Mouse (Mus musculus) liver, embryonic 16.5 days (tissue): ENCODE results near the gene Sdhb. TPM values are rescaled to one million over a fixed set of nuclear protein-coding genes. Genes with fewer than 3 reads are reported as not detected.

ENCODE experiments used
- ATAC-seq: fragments of 200-750 bp; cut with Nextera tagmentation; 2 replicates; pipeline ENCODE4 v1.8.0; 2017; ENCODE audit warnings: low read depth, mild to moderate bottlenecking, moderate number of reproducible peaks, moderate library complexity
- H3K27ac ChIP-seq: fragments of 300-500 bp; sonication (generic); 2 replicates; pipeline ENCODE4 v1.5.1; 2014; ENCODE audit warnings: mild to moderate bottlenecking, low read length
- H3K27me3 ChIP-seq: fragments of 300-500 bp; sonication (generic); 2 replicates; pipeline ENCODE4 v1.6.1; 2014; ENCODE audit warnings: low read depth, low read length, mixed read lengths; ENCODE audit not compliant: control insufficient read depth, insufficient read depth
- H3K36me3 ChIP-seq: fragments of 300-500 bp; sonication (generic); 2 replicates; pipeline ENCODE4 v1.6.1; 2014; ENCODE audit warnings: mild to moderate bottlenecking; ENCODE audit not compliant: control insufficient read depth, insufficient read depth
- H3K4me1 ChIP-seq: fragments of 300-500 bp; sonication (generic); 2 replicates; pipeline ENCODE4 v1.6.1; 2014; ENCODE audit warnings: low read depth, low read length, mixed read lengths; ENCODE audit not compliant: control insufficient read depth
- H3K4me2 ChIP-seq: fragments of 300-500 bp; sonication (generic); 2 replicates; pipeline ENCODE4 v1.6.1; 2014; ENCODE audit warnings: low read depth, low read length, mixed read lengths
- H3K4me3 ChIP-seq: fragments of 300-500 bp; sonication (generic); 2 replicates; pipeline ENCODE4 v1.5.1; 2014; ENCODE audit warnings: low read depth, mild to moderate bottlenecking, low read length
- H3K9ac ChIP-seq: fragments of 300-500 bp; sonication (generic); 2 replicates; pipeline ENCODE4 v1.6.1; 2014; ENCODE audit warnings: low read depth, low read length
- H3K9me3 ChIP-seq: fragments of 300-500 bp; sonication (generic); replicated peaks from 2 replicates; pipeline ENCODE4 v1.6.1; 2016; ENCODE audit warnings: low read length; ENCODE audit not compliant: control insufficient read depth
- WGBS: fragments of 180-500 bp; shearing (Covaris S2); extraction: QIAGEN DNeasy Blood & Tissue Kit; methylation state at CpG from one replicate; pipeline ENCODE4 v1.1.7; 2014; ENCODE audit not compliant: insufficient replicate concordance; 5-methylcytosine and 5-hydroxymethylcytosine counted together
- polyA plus RNA-seq: library from polyadenylated mRNA; unstranded; fragments of >200 nt; fragmentation: Nextera tagmentation; extraction: Ambion mirVana; gene quantifications from 2 replicates; pipeline ENCODE4 v1.2.1, GENCODE M21; 2015

Gene Sdhb
- polyA plus RNA-seq, 1 experiment from 2014 or later: 190 TPM

DNA sequence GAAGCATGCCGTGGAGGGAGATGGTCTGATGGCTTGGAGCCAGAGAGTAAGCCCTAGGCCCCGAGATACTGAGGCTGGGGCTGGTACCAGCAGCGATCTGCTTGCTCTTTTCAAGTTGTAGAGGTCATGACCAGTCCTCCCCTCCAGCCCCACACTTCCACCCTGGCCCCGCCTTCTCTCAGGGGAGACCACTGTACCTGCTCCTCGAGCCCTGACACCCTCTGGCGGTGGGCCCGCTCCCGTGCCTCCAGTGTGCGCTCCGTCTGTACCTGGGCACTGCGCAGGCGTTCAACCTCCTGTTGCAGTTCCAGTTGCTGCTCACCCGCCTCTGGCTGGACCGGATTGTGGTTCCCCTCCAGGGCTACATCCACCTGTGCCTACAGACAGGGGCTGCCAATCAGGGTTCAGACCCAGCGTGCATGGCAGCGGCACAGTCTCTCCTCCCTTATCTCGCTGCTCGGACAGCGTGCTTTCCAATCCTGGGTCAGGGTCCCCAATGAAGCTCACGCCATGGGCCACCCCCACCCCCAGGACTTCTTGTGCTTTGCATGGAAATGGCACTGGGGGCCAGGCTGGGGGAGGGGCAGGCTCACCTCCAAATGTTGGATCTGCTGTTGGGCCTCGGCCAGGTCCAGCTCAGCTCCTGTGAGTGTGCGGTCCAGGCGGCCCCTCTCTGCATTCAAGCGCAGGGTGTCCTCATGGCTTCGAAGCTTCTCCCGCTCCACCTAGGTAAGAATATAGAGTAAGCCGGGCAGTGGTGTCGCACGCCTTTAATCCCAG, 56.8 kb downstream of the Sdhb start:
- no peak for ATAC-seq
- no peak overlapping the region for H3K27ac ChIP-seq
- no peaks in the 10 kb centered on the region for H3K27me3 ChIP-seq
- H3K4me3 ChIP-seq: no peak overlapping the region
- H3K9me3 ChIP-seq: no peaks in the 10 kb centered on the region
- no peaks in the 10 kb centered on the region for H3K4me1 ChIP-seq
- no peak overlapping the region for H3K4me2 ChIP-seq
- 80% methylated on average over 29 of the region's 29 CpGs for WGBS
- H3K9ac ChIP-seq: no peak overlapping the region
- no peaks in the 10 kb centered on the region for H3K36me3 ChIP-seq

GRCm38 (mm10) chr4:141020220-141020619, 59.2 kb downstream of the Sdhb start:
- Histone ChIP-seq H3K4me2 (no peak overlapping the region), H3K27me3 (no peaks in the 10 kb centered on the region), H3K36me3 (no peaks in the 10 kb centered on the region), H3K4me3 (no peak overlapping the region), H3K9me3 (no peaks in the 10 kb centered on the region), H3K9ac (no peak overlapping the region), H3K4me1 (no peaks in the 10 kb centered on the region), H3K27ac (no peak overlapping the region)
- 77% methylated on average over 17 of the region's 17 CpGs for WGBS
- no peak for ATAC-seq

DNA sequence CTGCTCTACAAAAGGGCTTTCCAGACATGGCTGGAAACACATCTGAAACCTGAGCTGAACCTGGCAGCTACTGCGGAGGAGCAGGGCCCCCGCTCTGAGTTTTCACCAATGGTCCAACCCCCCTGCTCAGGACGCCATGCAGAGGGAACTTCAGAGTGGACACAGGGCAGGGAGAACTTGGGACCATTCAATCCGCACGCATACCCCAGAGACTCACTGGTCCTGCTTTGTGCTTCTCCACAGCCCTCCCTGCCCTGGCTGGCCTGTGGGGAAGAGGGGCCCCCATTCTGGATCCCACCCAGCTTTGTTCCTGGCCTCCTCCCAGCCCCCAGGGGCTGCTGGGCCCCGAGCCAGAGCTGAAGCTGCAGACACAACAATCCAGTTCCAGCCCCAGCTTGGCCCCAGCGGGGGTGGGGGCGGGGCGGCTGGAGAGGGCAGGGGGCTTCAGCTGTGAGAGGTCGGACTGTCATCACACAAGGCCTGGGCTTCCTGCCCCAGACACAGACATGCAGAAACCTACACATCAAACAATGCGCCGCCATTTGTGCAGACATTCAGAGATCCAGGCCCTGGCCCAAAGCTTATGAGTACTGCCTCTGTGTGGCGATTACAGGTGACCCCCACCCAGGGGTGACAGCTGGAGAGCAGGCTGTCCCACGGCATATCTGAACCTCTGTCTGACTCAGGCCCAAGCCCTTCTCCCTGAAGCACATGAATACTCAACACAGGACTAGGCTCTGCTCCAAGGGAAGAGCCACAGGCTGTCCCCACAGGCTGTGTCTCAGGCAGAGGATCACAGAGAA, 60.0 kb downstream of the Sdhb start:
- Histone ChIP-seq H3K27me3 (no peaks in the 10 kb centered on the region), H3K9me3 (no peaks in the 10 kb centered on the region), H3K27ac (no peak overlapping the region), H3K9ac (no peak overlapping the region), H3K4me1 (no peaks in the 10 kb centered on the region), H3K36me3 (no peaks in the 10 kb centered on the region), H3K4me3 (no peak overlapping the region), H3K4me2 (no peak overlapping the region)
- WGBS: 62% methylated on average over 14 of the region's 14 CpGs
- no peak for ATAC-seq

DNA sequence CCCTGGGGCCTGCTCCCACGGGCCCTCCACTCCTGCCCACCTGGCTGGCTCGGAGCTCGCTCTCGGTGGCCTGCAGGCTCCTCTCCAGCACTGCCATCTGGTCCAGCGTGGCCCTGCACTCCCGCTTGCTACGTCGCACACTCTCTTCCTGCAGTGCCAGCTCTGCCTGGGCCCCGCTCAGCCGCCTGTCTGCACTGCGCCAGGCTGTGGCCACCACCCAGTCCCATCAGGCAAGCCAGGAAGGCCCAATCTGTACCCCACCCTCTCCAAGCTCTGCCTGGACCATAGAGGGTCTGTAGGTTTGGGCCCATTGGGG, 60.6 kb downstream of the Sdhb start:
- Histone ChIP-seq H3K4me1 (no peaks in the 10 kb centered on the region), H3K4me3 (no peak overlapping the region), H3K36me3 (no peaks in the 10 kb centered on the region), H3K9ac (no peak overlapping the region), H3K4me2 (no peak overlapping the region), H3K9me3 (no peaks in the 10 kb centered on the region), H3K27ac (no peak overlapping the region), H3K27me3 (no peaks in the 10 kb centered on the region)
- ATAC-seq: no peak
- WGBS: 75% methylated on average over 11 of the region's 11 CpGs

- WGBS: 49% methylated on average over 9 of the region's 9 CpGs
Measured at GRCm38 (mm10) chr4:141024052-141024451, 63.0 kb downstream of the Sdhb start.

GRCm38 (mm10) chr4:141024992-141025391, 64.0 kb downstream of the Sdhb start:
- ATAC-seq: peak; percentile 31
- no peak overlapping the region for H3K9ac ChIP-seq
- H3K27me3 ChIP-seq: no peaks in the 10 kb centered on the region
- no peaks in the 10 kb centered on the region for H3K4me1 ChIP-seq
- H3K27ac ChIP-seq: no peak overlapping the region
- WGBS: 74% methylated on average over 27 of the region's 27 CpGs
- H3K4me2 ChIP-seq: no peak overlapping the region
- no peak overlapping the region for H3K4me3 ChIP-seq
- H3K9me3 ChIP-seq: no peaks in the 10 kb centered on the region
- no peaks in the 10 kb centered on the region for H3K36me3 ChIP-seq

More at GRCm38 (mm10) chr4:141024052-141024451, 63.0 kb downstream of the Sdhb start:
- no peak for ATAC-seq
- Histone ChIP-seq H3K4me2 (no peak overlapping the region), H3K4me3 (no peak overlapping the region), H3K9me3 (no peaks in the 10 kb centered on the region), H3K27ac (no peak overlapping the region), H3K9ac (no peak overlapping the region), H3K36me3 (no peaks in the 10 kb centered on the region), H3K4me1 (no peaks in the 10 kb centered on the region), H3K27me3 (no peaks in the 10 kb centered on the region)

Other genes starting within 250 kb of the Sdhb start
- gene Padi6, start 218.6 kb upstream of the Sdhb start, polyA plus RNA-seq: not detected in 2 replicates
- gene Padi4, start 187.0 kb upstream of the Sdhb start, polyA plus RNA-seq: 3.1 and 4.2 TPM in 2 replicates
- 0.09 and 0.11 TPM in 2 replicates for gene Padi3, start 150.6 kb upstream of the Sdhb start, polyA plus RNA-seq
- gene Padi1, start 115.4 kb upstream of the Sdhb start, polyA plus RNA-seq: 0.02 TPM in 1 of 2 replicates, not detected in the other
- 1.6 and 1.7 TPM in 2 replicates for gene Padi2, start 54.9 kb upstream of the Sdhb start, polyA plus RNA-seq
- 15.7 and 18.3 TPM in 2 replicates for gene Atp13a2, start 25.7 kb downstream of the Sdhb start, polyA plus RNA-seq
- gene Mfap2, start 49.2 kb downstream of the Sdhb start, polyA plus RNA-seq: 15.3 and 20.3 TPM in 2 replicates
- gene Crocc, start 99.3 kb downstream of the Sdhb start, polyA plus RNA-seq: 0.59 and 0.63 TPM in 2 replicates
- gene Necap2, start 117.2 kb downstream of the Sdhb start, polyA plus RNA-seq: 87.5 and 93.3 TPM in 2 replicates
- not detected in 2 replicates for gene Spata21, start 127.1 kb downstream of the Sdhb start, polyA plus RNA-seq
- 18.1 and 19.1 TPM in 2 replicates for gene Szrd1, start 178.6 kb downstream of the Sdhb start, polyA plus RNA-seq
- 16.3 and 18.0 TPM in 2 replicates for gene Fbxo42, start 186.7 kb downstream of the Sdhb start, polyA plus RNA-seq